Mouse (Mus musculus): ENCODE data around the gene Pbld1. TPM values are rescaled to one million over a fixed set of nuclear protein-coding genes. Genes with fewer than 3 reads are reported as not detected.

The Pbld1 gene
- total RNA-seq, 1 experiment from 2014 or later = 18.0 TPM

Other genes starting within 250 kb of the Pbld1 start
- 7.2 and 11.0 TPM in 2 replicates for gene Tet1, start 151.2 kb upstream of the Pbld1 start, total RNA-seq (2021)
- 36.9 and 39.0 TPM in 2 replicates for gene Slc25a16, start 139.5 kb upstream of the Pbld1 start, total RNA-seq (2021)
- gene Dna2, start 113.1 kb upstream of the Pbld1 start, total RNA-seq (2021) = 3.8 and 3.9 TPM in 2 replicates
- gene Rufy2, start 79.9 kb upstream of the Pbld1 start, total RNA-seq (2021) = 14.8 and 20.9 TPM in 2 replicates
- 49.2 and 56.0 TPM in 2 replicates for gene Hnrnph3, start 35.9 kb upstream of the Pbld1 start, total RNA-seq (2021)
- 4.6 and 8.7 TPM in 2 replicates for gene Pbld2, start 35.8 kb upstream of the Pbld1 start, total RNA-seq (2021)
- gene Atoh7, start 39.5 kb downstream of the Pbld1 start, total RNA-seq (2021) = not detected in 2 replicates
- gene Mypn, start 143.8 kb downstream of the Pbld1 start, total RNA-seq (2021) = 0.56 and 0.59 TPM in 2 replicates
- 114 and 129 TPM in 2 replicates for gene Herc4, start 183.6 kb downstream of the Pbld1 start, total RNA-seq (2021)

All from adrenal gland, postnatal 14 days (tissue).